Mouse (Mus musculus) ovary, adult 18-20 months (tissue): Measurements from ENCODE around the gene Pex5.

ENCODE experiments used
- DNase-seq: peaks from one replicate; pipeline ENCODE4 v3.0.0; 2022; ENCODE audit warnings: low spot score, mixed read lengths

The Pex5 gene

GRCm38 (mm10) chr6:124360549-124360948, 54.3 kb downstream of the Pex5 start:
- DNase-seq, result no peak

GRCm38 (mm10) chr6:124358953-124359352, 55.9 kb downstream of the Pex5 start:
- no peak for DNase-seq

- DNase-seq, result no peak
Measured at GRCm38 (mm10) chr6:124353246-124353645, 61.6 kb downstream of the Pex5 start.
